Mouse (Mus musculus) heart, postnatal 0 days (tissue): ENCODE measurements around the gene Palld. TPM values are rescaled to one million over a fixed set of nuclear protein-coding genes. Genes with fewer than 3 reads are reported as not detected.

Source experiments
- ATAC-seq: fragments of 200-750 bp; cut with Nextera tagmentation; 2 replicates; pipeline ENCODE4 v1.8.0; 2017; ENCODE audit warnings: low read depth, moderate number of reproducible peaks, moderate library complexity; ENCODE audit not compliant: insufficient read depth
- DNase-seq: peaks from one replicate; pipeline ENCODE4 v3.0.0-alpha.2; 2016; ENCODE audit warnings: low spot score
- H3K27ac ChIP-seq: fragments of 300-500 bp; sonication (generic); 2 replicates; pipeline ENCODE4 v1.5.1; 2014; ENCODE audit warnings: low read depth, mild to moderate bottlenecking
- H3K27me3 ChIP-seq: fragments of 300-500 bp; sonication (generic); 2 replicates; pipeline ENCODE4 v1.6.1; 2014; ENCODE audit warnings: low read length, mixed read lengths; ENCODE audit not compliant: control insufficient read depth, insufficient read depth
- H3K36me3 ChIP-seq: fragments of 300-500 bp; sonication (generic); replicated peaks from 2 replicates; pipeline ENCODE4 v1.6.1; 2014; ENCODE audit warnings: low read length, mixed read lengths; ENCODE audit not compliant: control insufficient read depth, insufficient read depth
- H3K4me1 ChIP-seq: fragments of 300-500 bp; sonication (generic); 2 replicates; pipeline ENCODE4 v1.6.1; 2014; ENCODE audit warnings: antibody characterized with exemption; ENCODE audit not compliant: control insufficient read depth, insufficient read depth
- H3K4me2 ChIP-seq: fragments of 300-500 bp; sonication (generic); 2 replicates; pipeline ENCODE4 v1.6.1; 2014; ENCODE audit warnings: low read depth, mild to moderate bottlenecking, low read length, moderate library complexity
- H3K4me3 ChIP-seq: fragments of 300-500 bp; sonication (generic); 2 replicates; pipeline ENCODE4 v1.5.1; 2014; ENCODE audit warnings: low read depth, low read length
- H3K9ac ChIP-seq: fragments of 300-500 bp; sonication (generic); replicated peaks from 2 replicates; pipeline ENCODE4 v1.6.1; 2014; ENCODE audit warnings: low read depth, low read length, mixed read lengths
- H3K9me3 ChIP-seq: fragments of 300-500 bp; sonication (generic); replicated peaks from 2 replicates; pipeline ENCODE4 v1.6.1; 2016; ENCODE audit warnings: low read length; ENCODE audit not compliant: control insufficient read depth
- CTCF ChIP-seq: IDR thresholded peaks from 2 replicates; pipeline ENCODE4 v1.5.1; 2016; ENCODE audit warnings: antibody characterized with exemption, control low read depth, low read depth
- EP300 ChIP-seq: IDR thresholded peaks from 2 replicates; pipeline ENCODE4 v1.6.1; 2016; ENCODE audit warnings: antibody characterized with exemption, low read depth
- WGBS: fragments of 180-500 bp; shearing (Covaris S2); extraction: QIAGEN DNeasy Blood & Tissue Kit; methylation state at CpG from one replicate; pipeline ENCODE4 v1.1.7; 2014; 5-methylcytosine and 5-hydroxymethylcytosine counted together
- polyA plus RNA-seq: library from polyadenylated mRNA; unstranded; fragments of >200 nt; fragmentation: Nextera tagmentation; extraction: Ambion mirVana; gene quantifications from 2 replicates; pipeline ENCODE4 v1.2.1, GENCODE M21; 2015
- total RNA-seq: library from RNA; depleted of rRNA; stranded (reverse); fragments of >200 nt; gene quantifications from 2 replicates; pipeline ENCODE4 v1.2.3, GENCODE M21; 2014; ENCODE audit warnings: low replicate concordance

The Palld gene
- total and polyA plus RNA-seq, 2 experiments from 2014 or later: 103 to 127 TPM

DNA sequence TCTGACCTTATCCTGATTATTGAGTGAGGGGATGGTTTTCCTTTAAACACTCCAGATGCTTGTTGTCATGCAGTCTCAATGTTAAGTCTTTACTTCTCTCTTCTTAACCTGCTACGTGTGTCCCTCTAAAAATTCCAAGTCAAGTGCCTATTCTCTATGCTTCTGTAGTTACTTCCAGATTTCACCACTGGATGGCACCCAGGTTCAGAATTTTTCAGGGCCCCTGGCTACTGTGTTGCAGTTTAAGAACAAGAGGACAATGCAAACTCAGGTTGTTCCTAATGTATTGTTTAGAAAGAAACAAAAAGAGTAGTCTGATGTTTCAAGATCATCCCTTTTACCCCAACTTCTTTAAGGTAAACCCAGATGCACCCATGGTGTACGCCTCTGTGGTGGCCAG, 8.4 kb downstream of the Palld start:
- no peak overlapping the region for H3K4me3 ChIP-seq
- DNase-seq: peak; percentile 68
- ATAC-seq: peak; percentile 47; the same call in 1 of the 2 replicates
- H3K4me2 ChIP-seq: no peak overlapping the region
- 52% methylated on average over 2 of the region's 2 CpGs for WGBS
- H3K9ac ChIP-seq: no peak overlapping the region
- no peaks in the 10 kb centered on the region for H3K9me3 ChIP-seq
- peaks cover 13% of the 10 kb centered on the region for H3K4me1 ChIP-seq
- peak overlapping the region; percentile 64 for H3K27ac ChIP-seq
- TF ChIP-seq EP300: no peak
- TF ChIP-seq CTCF: peak; percentile 67
- no peaks in the 10 kb centered on the region for H3K27me3 ChIP-seq
- H3K36me3 ChIP-seq: peaks cover 3% of the 10 kb centered on the region; the same call in 1 of the 2 replicates

DNA sequence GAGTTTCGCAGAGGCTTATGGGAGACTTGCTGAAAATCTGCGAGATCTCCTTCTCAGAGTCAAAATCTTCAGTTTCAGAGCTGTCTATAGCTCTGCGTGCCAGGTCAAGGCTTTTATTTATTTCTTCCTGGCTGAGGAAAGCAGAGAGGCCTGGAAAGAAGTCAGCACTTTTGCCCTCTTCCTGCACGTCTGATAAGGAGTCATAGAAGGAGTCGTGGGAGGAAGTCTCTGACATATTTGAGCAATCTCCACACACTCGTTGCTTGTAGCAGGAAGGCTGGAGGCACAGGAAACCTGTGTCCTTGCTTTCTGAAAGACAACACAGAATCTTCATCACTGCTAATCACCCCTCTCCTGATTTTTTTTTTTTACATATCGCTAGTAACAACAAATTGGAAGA, 24.9 kb downstream of the Palld start:
- no peaks in the 10 kb centered on the region for H3K9me3 ChIP-seq
- no peak overlapping the region for H3K27ac ChIP-seq
- H3K4me2 ChIP-seq: no peak overlapping the region
- TF ChIP-seq EP300: no peak
- TF ChIP-seq CTCF: no peak
- no peak overlapping the region for H3K4me3 ChIP-seq
- peaks cover 9% of the 10 kb centered on the region for H3K36me3 ChIP-seq
- no peak overlapping the region for H3K9ac ChIP-seq
- no peaks in the 10 kb centered on the region for H3K27me3 ChIP-seq
- ATAC-seq (no peak), DNase-seq (no peak)
- no peaks in the 10 kb centered on the region for H3K4me1 ChIP-seq
- 27% methylated on average over 7 of the region's 7 CpGs for whole genome bisulfite sequencing

DNA sequence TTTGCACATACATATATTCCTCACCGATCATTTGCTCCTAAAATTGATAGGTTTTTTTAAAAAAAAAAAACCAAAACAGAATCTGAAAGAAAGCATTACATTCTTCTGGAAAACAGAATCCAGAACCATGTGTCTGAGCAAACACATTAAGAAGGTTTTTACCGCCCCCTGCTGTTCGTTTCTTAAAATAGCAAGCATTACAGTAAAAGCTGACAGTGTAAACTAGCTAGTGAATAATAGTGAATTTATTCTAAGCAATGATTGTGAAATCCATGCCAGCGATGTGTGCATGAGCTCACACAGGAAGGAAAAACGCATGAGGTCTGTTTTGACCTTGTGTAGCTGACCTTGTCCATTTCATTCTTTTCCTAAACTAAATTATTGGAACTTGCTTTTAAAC, 27.2 kb downstream of the Palld start:
- peak; percentile 73 for DNase-seq
- Histone ChIP-seq H3K27ac (no peak overlapping the region), H3K4me3 (no peak overlapping the region), H3K27me3 (no peaks in the 10 kb centered on the region), H3K4me2 (no peak overlapping the region), H3K9me3 (no peaks in the 10 kb centered on the region), H3K4me1 (no peaks in the 10 kb centered on the region), H3K36me3 (peaks cover 14% of the 10 kb centered on the region), H3K9ac (no peak overlapping the region)
- ATAC-seq: peak; percentile 47; the same call in 1 of the 2 replicates
- no peak for TF ChIP-seq EP300
- TF ChIP-seq CTCF: peak; percentile 64
- 5% methylated on average over 5 of the region's 5 CpGs for WGBS

DNA sequence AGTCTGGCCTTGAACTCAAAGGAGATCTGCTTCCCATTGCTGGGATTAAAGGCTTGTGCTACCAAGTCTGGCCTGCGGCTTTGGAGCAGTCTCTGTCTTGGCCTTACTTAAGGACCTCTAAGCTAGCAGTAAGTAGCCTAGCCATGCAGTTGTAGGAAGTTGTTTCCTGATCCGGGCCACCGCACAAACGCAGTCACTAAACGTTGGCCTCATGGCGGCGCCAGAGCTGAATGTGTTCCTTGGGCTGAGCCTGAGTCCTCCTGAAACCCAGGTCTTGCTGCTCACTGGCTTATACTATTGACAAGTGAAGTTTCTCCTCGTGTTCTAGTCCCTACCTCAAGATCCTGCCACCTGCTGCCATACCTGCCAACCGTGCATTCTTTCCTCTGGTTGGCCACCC, 28.5 kb downstream of the Palld start:
- no peak overlapping the region for H3K9ac ChIP-seq
- H3K4me1 ChIP-seq: no peaks in the 10 kb centered on the region
- WGBS: 47% methylated on average over 9 of the region's 9 CpGs
- H3K27ac ChIP-seq: no peak overlapping the region
- H3K4me3 ChIP-seq: no peak overlapping the region
- H3K9me3 ChIP-seq: no peaks in the 10 kb centered on the region
- ATAC-seq (no peak), DNase-seq (no peak)
- H3K27me3 ChIP-seq: no peaks in the 10 kb centered on the region
- H3K4me2 ChIP-seq: no peak overlapping the region
- TF ChIP-seq EP300 (no peak), CTCF (no peak)
- peaks cover 14% of the 10 kb centered on the region for H3K36me3 ChIP-seq

DNA sequence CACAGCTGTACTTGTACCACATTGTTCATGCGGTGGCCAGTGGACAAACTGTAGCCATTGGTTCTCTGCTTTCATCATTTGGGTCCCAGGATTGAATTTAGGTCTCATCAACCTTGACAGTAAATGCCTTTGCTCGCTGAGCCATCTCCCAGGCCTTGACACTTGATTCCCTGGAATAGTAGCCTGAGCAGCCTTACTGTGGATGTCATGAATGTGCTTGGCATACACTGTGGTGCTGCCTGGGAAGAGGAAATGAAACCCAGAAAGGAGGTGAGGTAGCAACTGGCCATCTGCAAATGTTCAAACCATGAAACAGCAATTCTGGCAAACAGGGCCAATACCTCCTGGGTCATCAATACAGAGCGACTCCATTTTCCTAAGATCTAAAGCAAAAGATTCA, 34.0 kb downstream of the Palld start:
- no peak overlapping the region for H3K9ac ChIP-seq
- peaks cover 12% of the 10 kb centered on the region; the same call in 1 of the 2 replicates for H3K4me1 ChIP-seq
- H3K4me3 ChIP-seq: no peak overlapping the region
- TF ChIP-seq EP300: no peak
- TF ChIP-seq CTCF: no peak
- no peak for DNase-seq
- no peak for ATAC-seq
- H3K27me3 ChIP-seq: no peaks in the 10 kb centered on the region
- no peaks in the 10 kb centered on the region for H3K9me3 ChIP-seq
- 89% methylated on average over 3 of the region's 3 CpGs for WGBS
- H3K36me3 ChIP-seq: peaks cover 5% of the 10 kb centered on the region; the same call in 1 of the 2 replicates
- no peak overlapping the region for H3K27ac ChIP-seq
- no peak overlapping the region for H3K4me2 ChIP-seq

GRCm38 (mm10) chr8:61866920-61867319, 35.6 kb downstream of the Palld start:
- 92% methylated on average over 1 of the region's 1 CpGs for WGBS
- H3K27ac ChIP-seq: no peak overlapping the region
- TF ChIP-seq CTCF (no peak), EP300 (no peak)
- DNase-seq (no peak), ATAC-seq (no peak)
- 0 out of 2 replicates have a peak, but pooled peaks cover 5% of the 10 kb centered on the region for H3K36me3 ChIP-seq
- H3K27me3 ChIP-seq: no peaks in the 10 kb centered on the region
- H3K4me1 ChIP-seq: peaks cover 12% of the 10 kb centered on the region; the same call in 1 of the 2 replicates
- H3K9me3 ChIP-seq: no peaks in the 10 kb centered on the region
- H3K4me3 ChIP-seq: no peak overlapping the region
- H3K9ac ChIP-seq: no peak overlapping the region
- H3K4me2 ChIP-seq: no peak overlapping the region
